Mouse (Mus musculus) cortical plate, adult 2 months (tissue): ENCODE data around the gene Pou2af1. TPM values are rescaled to one million over a fixed set of nuclear protein-coding genes. Genes with fewer than 3 reads are reported as not detected.

Experiments
- H3K27ac ChIP-seq: fragments of 200-500 bp; 2 replicates; pipeline ENCODE4 v1.5.1; 2012; ENCODE audit warnings: low read length, control low read depth, inconsistent platforms; ENCODE audit not compliant: insufficient read depth
- H3K4me1 ChIP-seq: fragments of 200-500 bp; 2 replicates; pipeline ENCODE4 v1.6.1; 2011; ENCODE audit warnings: low read length; ENCODE audit not compliant: control insufficient read depth, insufficient read depth
- H3K4me3 ChIP-seq: fragments of 200-500 bp; 2 replicates; pipeline ENCODE4 v1.5.1; 2011; ENCODE audit warnings: mild to moderate bottlenecking, low read length, control low read depth; ENCODE audit not compliant: insufficient read depth
- CTCF ChIP-seq: fragments of 200-500 bp; IDR thresholded peaks from 2 replicates; pipeline ENCODE4 v1.5.1; 2011; ENCODE audit warnings: mild to moderate bottlenecking, control low read depth, low read length; ENCODE audit not compliant: insufficient read depth; ENCODE audit errors: extremely low read depth
- POLR2A ChIP-seq: fragments of 200-500 bp; IDR thresholded peaks from 2 replicates; pipeline ENCODE4 v1.6.1; 2011; ENCODE audit warnings: mild to moderate bottlenecking, low read length, control low read depth; ENCODE audit not compliant: insufficient read depth; ENCODE audit errors: extremely low read depth
- polyA plus RNA-seq: library from polyadenylated mRNA; depleted of rRNA; stranded (reverse); fragments of >200 nt; gene quantifications from 2 replicates; pipeline ENCODE4 v1.2.3, GENCODE M21; 2012; rRNA removed

The Pou2af1 gene
- polyA plus RNA-seq, result 0.13 TPM in 2 replicates

GRCm38 (mm10) chr9:51213023-51213728 is at the start of gene Pou2af1:
TSS of gene Pou2af1 (plus strand) at chr9:51213708.
- Histone ChIP-seq H3K27ac (no peak within 1 kb of the TSS), H3K4me1 (no peaks in the 10 kb centered on the region), H3K4me3 (no peak within 1 kb of the TSS)
- TF ChIP-seq CTCF, result no peak
- no peak for TF ChIP-seq POLR2A

GRCm38 (mm10) chr9:51163989-51164388 is 49.5 kb upstream of the Pou2af1 start:
- H3K4me3 ChIP-seq, result no peak overlapping the region
- no peak overlapping the region for H3K27ac ChIP-seq
- H3K4me1 ChIP-seq, result no peaks in the 10 kb centered on the region
- TF ChIP-seq POLR2A, result no peak
- TF ChIP-seq CTCF, result no peak

- no peaks in the 10 kb centered on the region for H3K4me1 ChIP-seq
- no peak for TF ChIP-seq CTCF
- no peak for TF ChIP-seq POLR2A
These were observed 48.0 kb upstream of the Pou2af1 start, which contains the start of gene Gm32742 for GRCm38 (mm10) chr9:51165312-51166180. TSS of gene Gm32742 (minus strand) at chr9:51165517.

DNA sequence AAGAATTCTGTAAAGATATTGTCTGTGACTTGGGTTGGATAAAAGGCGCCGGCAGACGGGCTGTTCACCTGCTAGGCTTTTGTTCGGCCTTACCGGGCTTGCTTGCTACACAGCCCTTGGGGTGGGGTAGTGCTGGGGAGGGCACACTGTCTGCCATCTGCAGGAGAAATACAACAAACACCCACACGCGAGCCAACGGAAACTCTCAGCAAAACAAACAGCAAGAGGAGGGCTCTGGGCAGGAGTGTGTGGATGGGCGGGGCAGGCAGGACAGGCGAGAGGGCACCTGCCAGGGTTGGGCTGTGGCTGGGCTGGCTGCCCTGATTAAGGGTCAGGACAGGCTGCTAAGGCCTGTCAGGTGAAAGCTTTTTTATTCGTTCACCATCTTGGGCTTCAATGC is 45.6 kb upstream of the Pou2af1 start:
- Histone ChIP-seq H3K4me1 (no peaks in the 10 kb centered on the region), H3K27ac (no peak overlapping the region), H3K4me3 (no peak overlapping the region)
- no peak for TF ChIP-seq POLR2A
- TF ChIP-seq CTCF, result no peak

More at GRCm38 (mm10) chr9:51165312-51166180, 48.0 kb upstream of the Pou2af1 start, which contains the start of gene Gm32742:
- Histone ChIP-seq H3K27ac (no peak within 1 kb of the TSS), H3K4me3 (no peak within 1 kb of the TSS)

DNA sequence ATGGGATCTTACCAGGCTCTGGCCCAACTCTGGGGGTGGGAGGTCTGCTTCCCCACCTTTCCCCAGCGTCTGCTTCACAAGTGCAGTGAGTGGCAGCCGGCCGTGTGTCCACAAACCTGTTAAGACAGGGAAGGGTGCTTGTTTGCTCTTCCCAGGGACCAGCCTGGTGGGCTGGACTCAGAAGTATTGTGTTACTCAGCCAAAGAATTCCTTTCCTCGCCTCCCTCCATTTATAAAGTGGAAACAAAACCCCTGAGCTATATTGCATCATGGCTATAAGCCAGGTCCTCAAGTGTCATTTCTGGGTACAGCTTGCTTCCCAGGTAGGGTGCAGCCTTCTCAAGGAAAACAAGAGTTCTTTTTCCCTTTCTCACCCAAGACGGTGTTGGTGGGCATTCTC is 44.8 kb upstream of the Pou2af1 start:
- TF ChIP-seq CTCF, result no peak
- no peak for TF ChIP-seq POLR2A
- H3K4me1 ChIP-seq, result no peaks in the 10 kb centered on the region
- H3K4me3 ChIP-seq, result no peak overlapping the region
- no peak overlapping the region for H3K27ac ChIP-seq

DNA sequence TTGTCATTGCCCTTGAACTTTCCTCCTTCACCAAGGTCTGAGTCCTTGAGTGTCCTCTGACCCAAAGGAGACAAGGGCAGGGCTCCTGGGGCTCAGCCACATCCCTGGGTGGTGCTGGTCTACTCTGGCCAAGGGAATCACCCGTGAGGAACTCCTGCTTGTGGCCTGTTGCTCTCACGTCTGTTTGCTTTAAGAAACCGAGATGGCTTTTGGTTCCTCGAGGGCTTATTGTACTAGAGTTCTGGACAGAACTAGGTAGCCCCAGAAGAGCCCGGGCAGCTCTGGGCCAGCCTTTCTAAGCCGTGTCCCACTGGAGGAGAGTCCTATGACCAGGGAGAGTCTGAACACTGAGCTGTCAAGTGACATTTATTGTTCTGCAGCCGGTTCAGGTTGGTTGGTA is 44.4 kb upstream of the Pou2af1 start:
- Histone ChIP-seq H3K27ac (no peak overlapping the region), H3K4me1 (no peaks in the 10 kb centered on the region), H3K4me3 (no peak overlapping the region)
- TF ChIP-seq POLR2A (no peak), CTCF (no peak)

- TF ChIP-seq POLR2A, result no peak
- no peak for TF ChIP-seq CTCF
- Histone ChIP-seq H3K4me1 (no peaks in the 10 kb centered on the region), H3K27ac (no peak overlapping the region), H3K4me3 (no peak overlapping the region)
These were observed 43.2 kb upstream of the Pou2af1 start for GRCm38 (mm10) chr9:51170298-51170697.

GRCm38 (mm10) chr9:51174890-51175464 is 38.5 kb upstream of the Pou2af1 start:
- TF ChIP-seq POLR2A, result no peak
- TF ChIP-seq CTCF, result no peak
- H3K4me1 ChIP-seq, result no peaks in the 10 kb centered on the region
- H3K27ac ChIP-seq, result no peak overlapping the region
- H3K4me3 ChIP-seq, result no peak overlapping the region

- TF ChIP-seq CTCF (no peak), POLR2A (no peak)
These were observed 37.8 kb upstream of the Pou2af1 start for GRCm38 (mm10) chr9:51175722-51176121.

More at GRCm38 (mm10) chr9:51175722-51176121, 37.8 kb upstream of the Pou2af1 start:
- Histone ChIP-seq H3K27ac (no peak overlapping the region), H3K4me3 (no peak overlapping the region), H3K4me1 (peaks cover 2% of the 10 kb centered on the region; the same call in 1 of the 2 replicates)
